In genomic region chr15:98726746-98727145, GRCm38 (mm10) we compare ENCODE assay signal across 10 mouse cellular contexts. TPM values are rescaled to one million over a fixed set of nuclear protein-coding genes. Genes with fewer than 3 reads are reported as not detected.
DNase-seq lines count a peak whose midpoint lies in the region; ATAC-seq and TF ChIP-seq lines count a peak whose summit lies in the region.
"Had no signal": no experiment of that assay in that cellular context is flagged by ENCODE, and none has a peak within 500 bp of the region (broad histone marks: within the 10 kb centered on the region; RNA-seq: fewer than 3 reads in every experiment).

No protein-coding gene starts in this region.

- no peak overlapping the region for H3K27ac ChIP-seq in heart, embryonic 16.5 days (ENCODE audit: low read length)
- H3K27ac ChIP-seq in heart, adult 2 months = no peak overlapping the region
- no peak overlapping the region for H3K27ac ChIP-seq in bone marrow macrophage, adult 2 months (ENCODE audit: insufficient read depth, low read depth, low read length)
- no peak overlapping the region for H3K27ac ChIP-seq in hindbrain, embryonic 14.5 days
- no peak overlapping the region for H3K27ac ChIP-seq in midbrain, embryonic 12.5 days (replicated peaks)

- no peaks in the 10 kb centered on the region for H3K36me3 ChIP-seq in heart, embryonic 16.5 days (ENCODE audit: control insufficient read depth, insufficient read depth)
- H3K36me3 ChIP-seq in heart, adult 2 months (ENCODE audit: control insufficient read depth, insufficient read depth, low read length) = no peaks in the 10 kb centered on the region
- H3K36me3 ChIP-seq in hindbrain, embryonic 14.5 days (replicated peaks; ENCODE audit: control insufficient read depth, insufficient read depth) = no peaks in the 10 kb centered on the region
- H3K36me3 ChIP-seq in midbrain, embryonic 12.5 days = no peaks in the 10 kb centered on the region

- H3K27me3 ChIP-seq in heart, embryonic 16.5 days (ENCODE audit: control insufficient read depth, insufficient read depth, low read length) = peaks cover 11% of the 10 kb centered on the region
- no peaks in the 10 kb centered on the region; the same call in 1 of the 2 replicates for H3K27me3 ChIP-seq in heart, adult 2 months (ENCODE audit: control insufficient read depth, insufficient read depth, low read length)
- peaks cover 19% of the 10 kb centered on the region for H3K27me3 ChIP-seq in hindbrain, embryonic 14.5 days (ENCODE audit: control insufficient read depth, insufficient read depth, low read length)
- H3K27me3 ChIP-seq in midbrain, embryonic 12.5 days = peaks cover 66% of the 10 kb centered on the region

- no peak for ATAC-seq in heart, embryonic 16.5 days (replicated peaks; ENCODE audit: extremely low read depth, insufficient read depth, low FRiP score)
- no peak for ATAC-seq in hindbrain, embryonic 14.5 days (ENCODE audit: low FRiP score)
- no peak for ATAC-seq in midbrain, embryonic 12.5 days (ENCODE audit: low FRiP score, low read depth)
- ATAC-seq in megakaryocyte progenitor cell, adult 5-6 weeks (replicated peaks; ENCODE audit: poor library complexity) = no peak

- no peak for TF ChIP-seq EP300 in heart, adult 2 months (IDR thresholded peaks at IDR 0.05; ENCODE audit: insufficient read depth, low read depth, low read length)

- H3K4me2 ChIP-seq in heart, embryonic 16.5 days (ENCODE audit: low read depth, low read length) = peak overlapping the region; percentile 99
- peak overlapping the region; percentile 86 for H3K4me2 ChIP-seq in hindbrain, embryonic 14.5 days (replicated peaks)
- peak overlapping the region; percentile 89 for H3K4me2 ChIP-seq in midbrain, embryonic 12.5 days (replicated peaks)

- TF ChIP-seq POLR2A in heart, adult 2 months (IDR thresholded peaks at IDR 0.05; ENCODE audit: insufficient read depth, low read depth, low read length) = no peak
- TF ChIP-seq POLR2A in bone marrow macrophage, adult 2 months (IDR thresholded peaks at IDR 0.05; ENCODE audit: borderline replicate concordance, low read depth, low read length) = no peak

- H3K4me1 ChIP-seq in heart, embryonic 16.5 days (ENCODE audit: control insufficient read depth, insufficient read depth, low read length) = peaks cover 14% of the 10 kb centered on the region
- peaks cover 4% of the 10 kb centered on the region for H3K4me1 ChIP-seq in heart, adult 2 months (ENCODE audit: control insufficient read depth, insufficient read depth, low read length)
- H3K4me1 ChIP-seq in bone marrow macrophage, adult 2 months (ENCODE audit: control insufficient read depth, insufficient read depth, low read length) = peaks cover 15% of the 10 kb centered on the region
- 0 out of 2 replicates have a peak, but pooled peaks cover 3% of the 10 kb centered on the region for H3K4me1 ChIP-seq in hindbrain, embryonic 14.5 days (replicated peaks; ENCODE audit: control insufficient read depth, insufficient read depth, low read length)
- H3K4me1 ChIP-seq in midbrain, embryonic 12.5 days = peaks cover 32% of the 10 kb centered on the region

- no peak for DNase-seq in heart, adult 2 months
- DNase-seq in hindbrain, embryonic 14.5 days (ENCODE audit: low spot score) = no peak
- no peak for DNase-seq in cerebellum, postnatal 14 days
- DNase-seq in retina, postnatal 1 day = no peak
- DNase-seq: lung, adult 2 months had no signal

- H3K9ac ChIP-seq in heart, embryonic 16.5 days (ENCODE audit: low read length) = peak overlapping the region; percentile 79
- H3K9ac ChIP-seq in heart, adult 2 months (ENCODE audit: low read depth, low read length) = no peak overlapping the region
- H3K9ac ChIP-seq in hindbrain, embryonic 14.5 days = no peak overlapping the region
- no peak overlapping the region; the same call in 1 of the 2 replicates for H3K9ac ChIP-seq in midbrain, embryonic 12.5 days (replicated peaks)

- no peaks in the 10 kb centered on the region for H3K79me2 ChIP-seq in heart, adult 2 months (replicated peaks; ENCODE audit: control insufficient read depth, insufficient read depth, low read length)

- no peaks in the 10 kb centered on the region for H3K9me3 ChIP-seq in heart, embryonic 16.5 days (replicated peaks; ENCODE audit: control insufficient read depth, low read length)
- H3K9me3 ChIP-seq in hindbrain, embryonic 14.5 days (ENCODE audit: control insufficient read depth, low read length) = no peaks in the 10 kb centered on the region
- H3K9me3 ChIP-seq in midbrain, embryonic 12.5 days = no peaks in the 10 kb centered on the region

- H3K4me3 ChIP-seq in heart, embryonic 16.5 days (ENCODE audit: low read length) = peak overlapping the region; percentile 82
- no peak overlapping the region for H3K4me3 ChIP-seq in heart, adult 2 months
- peak overlapping the region; percentile 75 for H3K4me3 ChIP-seq in bone marrow macrophage, adult 2 months (ENCODE audit: insufficient read depth, low read length)
- peak overlapping the region; percentile 35; the same call in 1 of the 2 replicates for H3K4me3 ChIP-seq in hindbrain, embryonic 14.5 days (replicated peaks; ENCODE audit: low read length)
- H3K4me3 ChIP-seq in midbrain, embryonic 12.5 days = peak overlapping the region; percentile 45; the same call in 1 of the 2 replicates

- TF ChIP-seq CTCF in heart, adult 2 months (IDR thresholded peaks at IDR 0.05) = no peak
- no peak for TF ChIP-seq CTCF in bone marrow macrophage, adult 2 months (IDR thresholded peaks at IDR 0.05; ENCODE audit: low read depth, low read length)

- WGBS in heart, embryonic 16.5 days = 52% methylated on average over 7 of the region's 7 CpGs
- 65% methylated on average over 7 of the region's 7 CpGs for WGBS in heart, adult 2 months
- WGBS in hindbrain, embryonic 14.5 days = 51% methylated on average over 7 of the region's 7 CpGs
- 48% methylated on average over 7 of the region's 7 CpGs for WGBS in midbrain, embryonic 12.5 days

- intact Hi-C loops in heart, adult 2 months (cut with DNase I) = no loop called here

RNA-seq across cellular contexts. Expression of gene Fkbp11, which starts 1.3 kb away (rescaled TPM):
- polyA plus RNA-seq in heart, embryonic 16.5 days (2015; fragmentation: Nextera tagmentation; extraction: Ambion mirVana) = 23.0 and 27.7 TPM in 2 replicates
- total RNA-seq in heart, adult 2 months (2021) = 1 to 10 TPM; 5.1 to 5.8 TPM
- 3.2 and 4.8 TPM in 2 replicates for polyA plus RNA-seq in heart, adult 2 months (2012; rRNA removed)
- polyA plus RNA-seq in bone marrow macrophage, adult 2 months (2012; ENCODE audit: insufficient read depth, insufficient read length, missing spikeins) = 0.93 TPM in 1 of 2 replicates, not detected in the other
- 6.4 and 7.2 TPM in 2 replicates for polyA plus RNA-seq in hindbrain, embryonic 14.5 days (2014; fragmentation: Nextera tagmentation; extraction: Ambion mirVana)
- polyA plus RNA-seq in midbrain, embryonic 12.5 days (2016; fragmentation: Nextera tagmentation; extraction: Ambion mirVana) = 5.7 and 9.2 TPM in 2 replicates
- 45.2 and 50.0 TPM in 2 replicates for total RNA-seq in megakaryocyte progenitor cell, adult 5-6 weeks (2015)
- 35.5 and 62.3 TPM in 2 replicates for total RNA-seq in megakaryocyte progenitor cell, adult 5-6 weeks (2017)

RNA-seq across cellular contexts. Expression of gene Ccdc65, which starts 18.7 kb away (rescaled TPM):
- 0.97 and 1.0 TPM in 2 replicates for polyA plus RNA-seq in heart, embryonic 16.5 days (2015; fragmentation: Nextera tagmentation; extraction: Ambion mirVana)
- total RNA-seq in heart, adult 2 months (2021) = under 1 TPM; 0.11 to 0.16 TPM
- 0.15 and 0.37 TPM in 2 replicates for polyA plus RNA-seq in heart, adult 2 months (2012; rRNA removed)
- not detected in 2 replicates for polyA plus RNA-seq in bone marrow macrophage, adult 2 months (2012; ENCODE audit: insufficient read depth, insufficient read length, missing spikeins)
- polyA plus RNA-seq in hindbrain, embryonic 14.5 days (2014; fragmentation: Nextera tagmentation; extraction: Ambion mirVana) = 5.6 and 6.6 TPM in 2 replicates
- polyA plus RNA-seq in midbrain, embryonic 12.5 days (2016; fragmentation: Nextera tagmentation; extraction: Ambion mirVana) = 0.87 and 1.8 TPM in 2 replicates
- not detected in 2 replicates for total RNA-seq in megakaryocyte progenitor cell, adult 5-6 weeks (2015)
- total RNA-seq in megakaryocyte progenitor cell, adult 5-6 weeks (2017) = not detected in 2 replicates
- total RNA-seq: gastrocnemius, postnatal 10 days had no signal

RNA-seq across cellular contexts. Expression of gene Arf3, which starts 36.3 kb away (rescaled TPM):
- 35.8 and 36.4 TPM in 2 replicates for polyA plus RNA-seq in heart, embryonic 16.5 days (2015; fragmentation: Nextera tagmentation; extraction: Ambion mirVana)
- 10 to 100 TPM; 18.9 to 20.0 TPM for total RNA-seq in heart, adult 2 months (2021)
- polyA plus RNA-seq in heart, adult 2 months (2012; rRNA removed) = 30.6 and 41.0 TPM in 2 replicates
- 93.8 and 103 TPM in 2 replicates for polyA plus RNA-seq in bone marrow macrophage, adult 2 months (2012; ENCODE audit: insufficient read depth, insufficient read length, missing spikeins)
- 77.2 and 84.7 TPM in 2 replicates for polyA plus RNA-seq in hindbrain, embryonic 14.5 days (2014; fragmentation: Nextera tagmentation; extraction: Ambion mirVana)
- 56.0 and 64.4 TPM in 2 replicates for polyA plus RNA-seq in midbrain, embryonic 12.5 days (2016; fragmentation: Nextera tagmentation; extraction: Ambion mirVana)
- 32.3 and 35.2 TPM in 2 replicates for total RNA-seq in megakaryocyte progenitor cell, adult 5-6 weeks (2015)
- total RNA-seq in megakaryocyte progenitor cell, adult 5-6 weeks (2017) = 32.2 and 36.9 TPM in 2 replicates

RNA-seq across cellular contexts. Expression of gene Rnd1, which starts 49.5 kb away (rescaled TPM):
- 1.1 and 1.7 TPM in 2 replicates for polyA plus RNA-seq in heart, embryonic 16.5 days (2015; fragmentation: Nextera tagmentation; extraction: Ambion mirVana)
- 1 to 10 TPM; 1.1 to 1.3 TPM for total RNA-seq in heart, adult 2 months (2021)
- polyA plus RNA-seq in heart, adult 2 months (2012; rRNA removed) = 2.6 and 3.3 TPM in 2 replicates
- polyA plus RNA-seq in bone marrow macrophage, adult 2 months (2012; ENCODE audit: insufficient read depth, insufficient read length, missing spikeins) = 1.1 TPM in 2 replicates
- polyA plus RNA-seq in hindbrain, embryonic 14.5 days (2014; fragmentation: Nextera tagmentation; extraction: Ambion mirVana) = 6.0 and 6.1 TPM in 2 replicates
- polyA plus RNA-seq in midbrain, embryonic 12.5 days (2016; fragmentation: Nextera tagmentation; extraction: Ambion mirVana) = 8.0 and 8.3 TPM in 2 replicates
- total RNA-seq in megakaryocyte progenitor cell, adult 5-6 weeks (2015) = 1.1 and 1.7 TPM in 2 replicates
- 3.3 and 3.5 TPM in 2 replicates for total RNA-seq in megakaryocyte progenitor cell, adult 5-6 weeks (2017)

RNA-seq across cellular contexts. Expression of gene Wnt10b, which starts 51.2 kb away (rescaled TPM):
- polyA plus RNA-seq in heart, embryonic 16.5 days (2015; fragmentation: Nextera tagmentation; extraction: Ambion mirVana) = 0.28 and 0.44 TPM in 2 replicates
- under 1 TPM; 0.20 to 0.29 TPM for total RNA-seq in heart, adult 2 months (2021)
- 0.23 and 0.70 TPM in 2 replicates for polyA plus RNA-seq in heart, adult 2 months (2012; rRNA removed)
- not detected in 2 replicates for polyA plus RNA-seq in bone marrow macrophage, adult 2 months (2012; ENCODE audit: insufficient read depth, insufficient read length, missing spikeins)
- polyA plus RNA-seq in hindbrain, embryonic 14.5 days (2014; fragmentation: Nextera tagmentation; extraction: Ambion mirVana) = not detected in 2 replicates
- polyA plus RNA-seq in midbrain, embryonic 12.5 days (2016; fragmentation: Nextera tagmentation; extraction: Ambion mirVana) = 0.14 and 0.34 TPM in 2 replicates
- total RNA-seq in megakaryocyte progenitor cell, adult 5-6 weeks (2015) = 0.22 TPM in 1 of 2 replicates, not detected in the other
- total RNA-seq in megakaryocyte progenitor cell, adult 5-6 weeks (2017) = 0.54 TPM in 1 of 2 replicates, not detected in the other
